Mouse (Mus musculus): ENCODE results near the gene Rad51b. TPM values are rescaled to one million over a fixed set of nuclear protein-coding genes. Genes with fewer than 3 reads are reported as not detected.
A peak's percentile ranks its signal among the peaks of the same experiment; 100 is the strongest.

Rad51b gene
- total and polyA plus RNA-seq, 3 experiments: 6.5 to 8.6 (median 8.5) TPM

- no peak overlapping the region for H3K4me2 ChIP-seq (ENCODE audit: insufficient read depth, low read depth, poor library complexity, severe bottlenecking)
- no peak overlapping the region for H3K27ac ChIP-seq (ENCODE audit: insufficient read depth, low read depth)
Measured at GRCm38 (mm10) chr12:79750253-79751125, 453.4 kb downstream of the Rad51b start.

GRCm38 (mm10) chr12:79751781-79752180 is 454.7 kb downstream of the Rad51b start:
- in situ Hi-C loops (cut with MboI; ENCODE audit: low pct_ligation_motif_present, low pct_unique_long_range_greater_than_20kb, low sequenced_read_pairs) (no loop called here), dilution Hi-C loops (cut with MboI; ENCODE audit: extremely low pct_ligation_motif_present, extremely low pct_unique_long_range_greater_than_20kb, low sequenced_read_pairs) (no loop called here)
- H3K4me1 ChIP-seq (ENCODE audit: control insufficient read depth in 1 of 2, insufficient read depth in 2 of 2): peaks cover 15 to 54% of the 10 kb centered on the region in 2 experiments
- no peaks in the 10 kb centered on the region for H3K36me3 ChIP-seq (replicated peaks in 1 of 2; ENCODE audit: control insufficient read depth in 1 of 2, insufficient read depth in 1 of 2, low read length in 1 of 2)
- TF ChIP-seq MEF2A (IDR thresholded peaks at IDR 0.05; ENCODE audit: borderline replicate concordance, low read depth, low read length): no peak
- TF ChIP-seq EP300 (IDR thresholded peaks at IDR 0.05; ENCODE audit: low read length): no peak
- TF ChIP-seq TCF12 (IDR thresholded peaks at IDR 0.05; ENCODE audit: low read depth, low read length): peak; percentile 46; the same call in 1 of the 2 replicates
- no peak for TF ChIP-seq JUN (IDR thresholded peaks at IDR 0.05; ENCODE audit: insufficient read depth, low read depth, low read length)
- no peak for TF ChIP-seq RCOR1 (conservative IDR thresholded peaks at IDR 0.05; ENCODE audit: low read depth, low read length)
- H3K27ac ChIP-seq (ENCODE audit: insufficient read depth, low read depth): no peak overlapping the region
- H3K79me2 ChIP-seq (replicated peaks; ENCODE audit: control insufficient read depth, extremely low read depth, insufficient read depth, poor library complexity, severe bottlenecking): no peaks in the 10 kb centered on the region
- H3K4me2 ChIP-seq (ENCODE audit: insufficient read depth, low read depth, poor library complexity, severe bottlenecking): peak overlapping the region; percentile 25; the same call in 1 of the 2 replicates
- DNase-seq (ENCODE audit: extremely low read depth): peak; percentile 52
- H3K27me3 ChIP-seq (replicated peaks): no peaks in the 10 kb centered on the region
- H3K9ac ChIP-seq (ENCODE audit: insufficient read depth, low read depth): no peak overlapping the region
- H3K9me3 ChIP-seq (replicated peaks; ENCODE audit: low read length): no peaks in the 10 kb centered on the region
- H3K4me3 ChIP-seq (replicated peaks in 1 of 3; ENCODE audit: low read depth in 2 of 3, low read length in 2 of 3, poor library complexity in 1 of 3): peak overlapping the region in 1 of 3 experiments; percentile 25

More at GRCm38 (mm10) chr12:79750253-79751125, 453.4 kb downstream of the Rad51b start:
- Histone ChIP-seq H3K9me3 (replicated peaks; ENCODE audit: low read length) (no peaks in the 10 kb centered on the region), H3K79me2 (replicated peaks; ENCODE audit: control insufficient read depth, extremely low read depth, insufficient read depth, poor library complexity, severe bottlenecking) (no peaks in the 10 kb centered on the region), H3K4me3 (replicated peaks in 1 of 3; ENCODE audit: low read depth in 2 of 3, low read length in 2 of 3, poor library complexity in 1 of 3) (no peak overlapping the region), H3K4me1 (ENCODE audit: control insufficient read depth in 1 of 2, insufficient read depth in 2 of 2) (peaks cover 15 to 43% of the 10 kb centered on the region in 2 experiments), H3K36me3 (replicated peaks in 1 of 2; ENCODE audit: control insufficient read depth in 1 of 2, insufficient read depth in 1 of 2, low read length in 1 of 2) (no peaks in the 10 kb centered on the region), H3K9ac (ENCODE audit: insufficient read depth, low read depth) (no peak overlapping the region), H3K27me3 (replicated peaks) (no peaks in the 10 kb centered on the region)
- TF ChIP-seq NRF1 (IDR thresholded peaks at IDR 0.05; ENCODE audit: low read depth, low read length): no peak
- no peak for TF ChIP-seq E2F4 (IDR thresholded peaks at IDR 0.05; ENCODE audit: insufficient replicate concordance, low read depth, low read length)
- no peak for TF ChIP-seq JUND (conservative IDR thresholded peaks at IDR 0.05; ENCODE audit: low read depth, low read length)
- TF ChIP-seq USF2 (conservative IDR thresholded peaks at IDR 0.05; ENCODE audit: low read depth, low read length): no peak
- TF ChIP-seq KAT2A (IDR thresholded peaks at IDR 0.05; ENCODE audit: insufficient replicate concordance, low read length): no peak
- TF ChIP-seq CHD2 (IDR thresholded peaks at IDR 0.05; ENCODE audit: low read length): no peak
- no peak for TF ChIP-seq BHLHE40 (IDR thresholded peaks at IDR 0.05; ENCODE audit: low read depth, low read length)
- no peak for TF ChIP-seq MEF2A (IDR thresholded peaks at IDR 0.05; ENCODE audit: borderline replicate concordance, low read depth, low read length)
- no peak for TF ChIP-seq MAZ (IDR thresholded peaks at IDR 0.05; ENCODE audit: low read depth, low read length)
- no peak for TF ChIP-seq SMC3 (IDR thresholded peaks at IDR 0.05; ENCODE audit: low read depth, low read length)
- TF ChIP-seq CHD1 (IDR thresholded peaks at IDR 0.05; ENCODE audit: low read depth, low read length): no peak
- no peak for TF ChIP-seq ETS1 (conservative IDR thresholded peaks at IDR 0.05; ENCODE audit: low read depth, low read length)
- TF ChIP-seq MYC (IDR thresholded peaks at IDR 0.05; ENCODE audit: low read depth, low read length): no peak
- TF ChIP-seq NELFE (IDR thresholded peaks at IDR 0.05; ENCODE audit: low read depth, low read length): no peak
- TF ChIP-seq TCF12 (IDR thresholded peaks at IDR 0.05; ENCODE audit: low read depth, low read length): no peak
- no peak for TF ChIP-seq ZNF384 (IDR thresholded peaks at IDR 0.05; ENCODE audit: low read depth, low read length)
- no peak for TF ChIP-seq RAD21 (IDR thresholded peaks at IDR 0.05; ENCODE audit: low read depth, low read length)
- no peak for TF ChIP-seq USF1 (IDR thresholded peaks at IDR 0.05; ENCODE audit: low read depth, low read length)
- no peak for TF ChIP-seq MAFK (IDR thresholded peaks at IDR 0.05; ENCODE audit: insufficient replicate concordance, low read length)
- DNase-seq (ENCODE audit: extremely low read depth): no peak
- dilution Hi-C loops (cut with MboI; ENCODE audit: extremely low pct_ligation_motif_present, extremely low pct_unique_long_range_greater_than_20kb, low sequenced_read_pairs) (no loop called here), in situ Hi-C loops (cut with MboI; ENCODE audit: low pct_ligation_motif_present, low pct_unique_long_range_greater_than_20kb, low sequenced_read_pairs) (no loop called here)
